Mouse (Mus musculus): Measurements from ENCODE around the gene Camk2b. TPM values are rescaled to one million over a fixed set of nuclear protein-coding genes. Genes with fewer than 3 reads are reported as not detected.
"Not testable (repeated sequence)": the region's sequence is repeated elsewhere in the genome, so short reads cannot be mapped to it uniquely, and the experiment has no call there.

Gene Camk2b
- polyA plus RNA-seq, 1 experiment from 2014 or later: 2.7 TPM

DNA sequence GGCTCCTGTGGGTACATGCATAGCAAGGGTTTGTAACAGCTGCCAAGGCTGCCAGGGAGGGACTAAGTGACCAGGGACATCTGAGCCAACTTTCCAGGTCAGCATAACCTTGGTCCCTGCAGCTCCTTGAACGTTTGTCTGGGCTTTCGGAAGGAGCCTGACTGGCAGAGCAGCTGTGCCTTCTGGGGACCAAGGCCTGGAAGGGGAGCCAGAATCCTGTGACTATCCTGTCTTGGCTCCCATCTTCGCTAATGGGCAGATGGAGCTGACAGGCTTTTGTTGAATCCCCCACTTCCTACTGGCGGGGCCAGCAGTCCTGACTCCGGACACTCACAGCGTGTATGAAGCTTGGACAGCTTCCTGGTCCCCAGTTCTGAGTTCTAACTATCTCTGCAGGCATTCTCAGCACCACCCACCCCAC is 51.1 kb downstream of the Camk2b start:
- 73% methylated on average over 6 of the region's 6 CpGs for WGBS (ENCODE audit: insufficient replicate concordance)

DNA sequence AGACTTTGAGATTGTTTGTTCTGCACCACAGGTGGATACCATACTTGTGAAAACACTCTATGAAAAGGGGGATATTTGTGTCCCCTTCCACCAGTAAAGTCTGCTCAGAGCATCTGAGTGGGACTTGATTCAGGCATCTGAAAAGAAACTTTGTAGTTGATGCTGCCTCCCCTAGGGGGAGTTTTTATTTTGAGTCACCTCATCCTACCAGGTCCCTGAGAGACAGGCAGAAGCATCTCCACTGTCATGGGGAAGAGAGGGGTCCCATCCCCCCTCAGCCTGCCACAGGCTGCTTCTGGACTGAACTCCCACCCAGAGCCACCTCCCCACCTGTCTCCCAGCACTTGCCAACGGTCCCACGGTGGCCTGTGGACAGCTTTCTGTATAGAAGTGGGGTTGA is 52.8 kb downstream of the Camk2b start:
- no peaks in the 10 kb centered on the region for H3K4me1 ChIP-seq (ENCODE audit: control insufficient read depth, insufficient read depth, low read length)
- no peak overlapping the region for H3K4me2 ChIP-seq
- H3K4me3 ChIP-seq (ENCODE audit: low read depth, low read length): no peak overlapping the region
- H3K9me3 ChIP-seq (replicated peaks; ENCODE audit: control insufficient read depth, low read length): no peaks in the 10 kb centered on the region; the same call in 1 of the 2 replicates
- H3K9ac ChIP-seq (ENCODE audit: low read depth, low read length): no peak overlapping the region
- no peaks in the 10 kb centered on the region for H3K36me3 ChIP-seq (ENCODE audit: control insufficient read depth, insufficient read depth, low read length)
- no peak for ATAC-seq (replicated peaks; ENCODE audit: insufficient number of reproducible peaks, low FRiP score, low TSS enrichment)
- H3K27ac ChIP-seq (ENCODE audit: low read depth, low read length): no peak overlapping the region
- 46% methylated on average over 2 of the region's 2 CpGs for WGBS (ENCODE audit: insufficient replicate concordance)
- H3K27me3 ChIP-seq (ENCODE audit: control insufficient read depth, insufficient read depth, low read length): no peaks in the 10 kb centered on the region

More for the DNA sequence above, 51.1 kb downstream of the Camk2b start:
- no peak overlapping the region for H3K27ac ChIP-seq (ENCODE audit: low read depth, low read length)
- no peak overlapping the region for H3K4me2 ChIP-seq
- no peak for ATAC-seq (replicated peaks; ENCODE audit: insufficient number of reproducible peaks, low FRiP score, low TSS enrichment)
- H3K9ac ChIP-seq (ENCODE audit: low read depth, low read length): no peak overlapping the region
- no peak overlapping the region for H3K4me3 ChIP-seq (ENCODE audit: low read depth, low read length)
- no peaks in the 10 kb centered on the region for H3K36me3 ChIP-seq (ENCODE audit: control insufficient read depth, insufficient read depth, low read length)
- no peaks in the 10 kb centered on the region for H3K4me1 ChIP-seq (ENCODE audit: control insufficient read depth, insufficient read depth, low read length)
- H3K27me3 ChIP-seq (ENCODE audit: control insufficient read depth, insufficient read depth, low read length): no peaks in the 10 kb centered on the region
- no peaks in the 10 kb centered on the region; the same call in 1 of the 2 replicates for H3K9me3 ChIP-seq (replicated peaks; ENCODE audit: control insufficient read depth, low read length)

DNA sequence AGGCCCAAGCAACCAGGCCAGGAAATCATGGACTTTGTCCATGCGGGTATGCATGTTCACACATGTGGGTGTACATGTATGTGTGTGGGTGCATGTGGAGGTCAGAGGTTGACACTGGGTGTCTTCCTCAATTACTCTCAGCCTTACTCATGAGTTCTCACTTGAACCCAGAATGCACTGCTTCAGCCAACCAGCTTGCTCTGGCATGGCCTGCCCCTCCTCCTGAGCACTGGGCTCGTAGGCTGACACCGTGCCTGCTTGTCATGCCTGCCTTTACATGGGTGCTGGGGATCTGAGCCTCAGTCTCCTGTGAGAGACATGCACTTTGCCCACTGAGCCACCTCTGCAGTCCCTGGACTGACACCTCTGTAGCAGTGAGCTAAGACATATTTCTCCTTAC is 54.3 kb downstream of the Camk2b start:
- Histone ChIP-seq H3K4me2 (no peak overlapping the region), H3K4me1 (ENCODE audit: control insufficient read depth, insufficient read depth, low read length) (no peaks in the 10 kb centered on the region), H3K27me3 (ENCODE audit: control insufficient read depth, insufficient read depth, low read length) (no peaks in the 10 kb centered on the region), H3K27ac (ENCODE audit: low read depth, low read length) (no peak overlapping the region), H3K9me3 (replicated peaks; ENCODE audit: control insufficient read depth, low read length) (no peaks in the 10 kb centered on the region; the same call in 1 of the 2 replicates), H3K4me3 (ENCODE audit: low read depth, low read length) (no peak overlapping the region), H3K36me3 (ENCODE audit: control insufficient read depth, insufficient read depth, low read length) (no peaks in the 10 kb centered on the region), H3K9ac (ENCODE audit: low read depth, low read length) (no peak overlapping the region)
- ATAC-seq (replicated peaks; ENCODE audit: insufficient number of reproducible peaks, low FRiP score, low TSS enrichment): no peak
- 93% methylated on average over 3 of the region's 3 CpGs for WGBS (ENCODE audit: insufficient replicate concordance)

DNA sequence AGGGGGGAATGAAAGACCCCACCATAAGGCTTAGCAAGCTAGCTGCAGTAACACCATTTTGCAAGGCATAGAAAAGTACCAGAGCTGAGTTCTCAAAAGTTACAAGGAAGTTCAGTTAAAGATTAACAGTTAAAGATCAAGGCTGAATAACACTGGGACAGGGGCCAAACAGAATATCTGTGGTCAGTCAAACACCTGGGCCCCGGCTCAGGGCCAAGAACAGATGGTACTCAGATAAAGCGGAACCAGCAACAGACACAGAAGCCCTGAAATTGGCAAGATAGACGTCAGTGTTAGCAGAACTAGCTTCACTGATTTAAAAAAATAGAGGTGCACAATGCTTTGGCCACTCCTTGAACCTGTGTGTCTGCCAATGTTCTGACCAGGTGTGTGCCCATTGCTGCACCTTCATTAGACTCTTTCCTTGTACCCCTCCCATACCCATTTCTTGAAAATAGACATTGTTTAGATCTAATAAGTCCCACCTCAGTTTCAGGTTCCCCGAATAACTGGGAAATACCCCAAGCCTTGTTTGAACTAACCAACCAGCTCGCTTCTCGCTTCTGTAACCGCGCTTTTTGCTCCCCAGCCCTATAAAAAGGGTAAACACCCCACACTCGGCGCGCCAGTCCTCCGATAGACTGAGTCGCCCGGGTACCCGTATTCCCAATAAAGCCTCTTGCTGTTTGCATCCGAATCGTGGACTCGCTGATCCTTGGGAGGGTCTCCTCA is 55.2 kb downstream of the Camk2b start:
- not testable (repeated sequence) for H3K9ac ChIP-seq (ENCODE audit: low read depth, low read length); H3K4me3 ChIP-seq (ENCODE audit: low read depth, low read length); H3K36me3 ChIP-seq (ENCODE audit: control insufficient read depth, insufficient read depth, low read length); ATAC-seq (replicated peaks; ENCODE audit: insufficient number of reproducible peaks, low FRiP score, low TSS enrichment); H3K4me1 ChIP-seq (ENCODE audit: control insufficient read depth, insufficient read depth, low read length); H3K27me3 ChIP-seq (ENCODE audit: control insufficient read depth, insufficient read depth, low read length); H3K9me3 ChIP-seq (replicated peaks; ENCODE audit: control insufficient read depth, low read length); H3K27ac ChIP-seq (ENCODE audit: low read depth, low read length); H3K4me2 ChIP-seq
- WGBS (ENCODE audit: insufficient replicate concordance): 79% methylated on average over 3 of the region's 18 CpGs

- H3K4me3 ChIP-seq (ENCODE audit: low read depth, low read length); H3K4me1 ChIP-seq (ENCODE audit: control insufficient read depth, insufficient read depth, low read length); ATAC-seq (replicated peaks; ENCODE audit: insufficient number of reproducible peaks, low FRiP score, low TSS enrichment); H3K27ac ChIP-seq (ENCODE audit: low read depth, low read length); H3K9me3 ChIP-seq (replicated peaks; ENCODE audit: control insufficient read depth, low read length); H3K27me3 ChIP-seq (ENCODE audit: control insufficient read depth, insufficient read depth, low read length); H3K9ac ChIP-seq (ENCODE audit: low read depth, low read length); H3K36me3 ChIP-seq (ENCODE audit: control insufficient read depth, insufficient read depth, low read length): not testable (repeated sequence)
- WGBS (ENCODE audit: insufficient replicate concordance): 38% methylated on average over 10 of the region's 13 CpGs
- H3K4me2 ChIP-seq: peak overlapping the region; percentile 52
These were observed 58.4 kb downstream of the Camk2b start for GRCm38 (mm10) chr11:6007779-6008128.

DNA sequence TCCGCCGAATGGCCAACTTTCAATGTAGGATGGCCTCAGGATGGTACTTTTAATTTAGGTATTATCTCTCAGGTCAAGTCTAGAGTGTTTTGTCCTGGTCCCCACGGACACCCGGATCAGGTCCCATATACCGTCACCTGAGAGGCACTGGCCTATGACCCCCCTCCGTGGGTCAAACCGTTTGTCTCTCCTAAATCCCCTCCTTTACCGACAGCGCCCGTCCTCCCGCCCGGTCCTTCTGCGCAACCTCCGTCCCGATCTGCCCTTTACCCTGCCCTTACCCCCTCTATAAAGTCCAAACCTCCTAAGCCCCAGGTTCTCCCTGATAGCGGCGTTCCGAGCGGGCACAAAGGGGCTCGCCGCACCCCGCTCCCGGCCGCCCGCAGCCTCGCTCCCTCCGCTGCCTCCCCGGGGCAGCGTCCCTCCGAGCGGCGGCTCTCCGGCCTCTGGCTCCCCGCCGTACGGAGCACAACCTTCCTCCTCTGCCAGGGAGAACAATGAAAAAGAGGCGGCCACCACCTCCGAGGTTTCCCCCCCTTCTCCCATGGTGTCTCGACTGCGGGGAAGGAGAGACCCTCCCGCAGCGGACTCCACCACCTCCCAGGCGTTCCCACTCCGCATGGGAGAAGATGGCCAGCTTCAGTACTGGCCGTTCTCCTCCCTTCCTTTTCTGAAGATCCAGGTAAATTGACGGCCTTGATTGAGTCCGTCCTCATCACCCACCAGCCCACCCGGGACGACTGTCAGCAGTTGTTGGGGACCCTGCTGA is 59.0 kb downstream of the Camk2b start:
- ATAC-seq (replicated peaks; ENCODE audit: insufficient number of reproducible peaks, low FRiP score, low TSS enrichment); H3K27ac ChIP-seq (ENCODE audit: low read depth, low read length); H3K4me1 ChIP-seq (ENCODE audit: control insufficient read depth, insufficient read depth, low read length); H3K9me3 ChIP-seq (replicated peaks; ENCODE audit: control insufficient read depth, low read length); H3K27me3 ChIP-seq (ENCODE audit: control insufficient read depth, insufficient read depth, low read length); H3K9ac ChIP-seq (ENCODE audit: low read depth, low read length); H3K36me3 ChIP-seq (ENCODE audit: control insufficient read depth, insufficient read depth, low read length): not testable (repeated sequence)
- H3K4me3 ChIP-seq (ENCODE audit: low read depth, low read length): peak overlapping the region; percentile 45
- H3K4me2 ChIP-seq: peak overlapping the region; percentile 64
- WGBS (ENCODE audit: insufficient replicate concordance): 5% methylated on average over 21 of the region's 49 CpGs

GRCm38 (mm10) chr11:6006351-6007009 is 59.7 kb downstream of the Camk2b start:
- Histone ChIP-seq H3K4me3 (ENCODE audit: low read depth, low read length) (peak overlapping the region; percentile 45), H3K4me1 (ENCODE audit: control insufficient read depth, insufficient read depth, low read length) (peaks cover 16% of the 10 kb centered on the region), H3K4me2 (peak overlapping the region; percentile 64)
- H3K9ac ChIP-seq (ENCODE audit: low read depth, low read length); H3K27me3 ChIP-seq (ENCODE audit: control insufficient read depth, insufficient read depth, low read length); ATAC-seq (replicated peaks; ENCODE audit: insufficient number of reproducible peaks, low FRiP score, low TSS enrichment); H3K27ac ChIP-seq (ENCODE audit: low read depth, low read length); H3K9me3 ChIP-seq (replicated peaks; ENCODE audit: control insufficient read depth, low read length); H3K36me3 ChIP-seq (ENCODE audit: control insufficient read depth, insufficient read depth, low read length): not testable (repeated sequence)
- 2% methylated on average over 36 of the region's 44 CpGs for WGBS (ENCODE audit: insufficient replicate concordance)

- H3K27ac ChIP-seq (ENCODE audit: low read depth, low read length); H3K9ac ChIP-seq (ENCODE audit: low read depth, low read length); H3K27me3 ChIP-seq (ENCODE audit: control insufficient read depth, insufficient read depth, low read length); ATAC-seq (replicated peaks; ENCODE audit: insufficient number of reproducible peaks, low FRiP score, low TSS enrichment); H3K4me2 ChIP-seq; H3K9me3 ChIP-seq (replicated peaks; ENCODE audit: control insufficient read depth, low read length); H3K4me3 ChIP-seq (ENCODE audit: low read depth, low read length); H3K36me3 ChIP-seq (ENCODE audit: control insufficient read depth, insufficient read depth, low read length): not testable (repeated sequence)
- 48% methylated on average over 1 of the region's 4 CpGs for WGBS (ENCODE audit: insufficient replicate concordance)
- H3K4me1 ChIP-seq (ENCODE audit: control insufficient read depth, insufficient read depth, low read length): peaks cover 24% of the 10 kb centered on the region
These were observed 60.7 kb downstream of the Camk2b start for GRCm38 (mm10) chr11:6005374-6006043.

Data from heart, embryonic 11.5 days (tissue).